Mouse (Mus musculus) gastrocnemius, adult 18-20 months (tissue): Measurements from ENCODE around the gene Itgav. TPM values are rescaled to one million over a fixed set of nuclear protein-coding genes. Genes with fewer than 3 reads are reported as not detected.
"Not testable (repeated sequence)": the region's sequence is repeated elsewhere in the genome, so short reads cannot be mapped to it uniquely, and the experiment has no call there.

ENCODE experiments used
- DNase-seq: peaks from one replicate; pipeline ENCODE4 v3.0.0; 2021; ENCODE audit warnings: low spot score
- total RNA-seq, 2 experiments: library from RNA; stranded (reverse); gene quantifications; 2 replicates each; pipeline ENCODE4 v1.2.3; 2021

The Itgav gene
- total RNA-seq, 2 experiments from 2014 or later, result 36.8 to 50.6 TPM

GRCm38 (mm10) chr2:83709896-83710524 is 14.2 kb upstream of the Itgav start:
- no peak for DNase-seq

GRCm38 (mm10) chr2:83713281-83713680 is 10.9 kb upstream of the Itgav start:
- not testable (repeated sequence) for DNase-seq

- DNase-seq, result no peak
These were observed 10.3 kb upstream of the Itgav start for GRCm38 (mm10) chr2:83713946-83714345.

- DNase-seq, result peak; percentile 73
These were observed 9.4 kb upstream of the Itgav start for GRCm38 (mm10) chr2:83714783-83715182.

- DNase-seq, result no peak
These were observed 5.9 kb upstream of the Itgav start for GRCm38 (mm10) chr2:83718341-83718740.

- DNase-seq, result no peak
These were observed 2.6 kb upstream of the Itgav start for GRCm38 (mm10) chr2:83721635-83722034.

GRCm38 (mm10) chr2:83722936-83723335 is 1.3 kb upstream of the Itgav start:
- DNase-seq, result no peak

GRCm38 (mm10) chr2:83723346-83723745 is 851 bp upstream of the Itgav start:
- DNase-seq, result no peak

GRCm38 (mm10) chr2:83724827-83725730 is 882 bp downstream of the Itgav start:
- peak; percentile 47 for DNase-seq

- DNase-seq, result no peak
These were observed 1.6 kb downstream of the Itgav start for GRCm38 (mm10) chr2:83725796-83726195.

- no peak for DNase-seq
These were observed 4.1 kb downstream of the Itgav start for GRCm38 (mm10) chr2:83728238-83728682.

- peak; percentile 88 for DNase-seq
These were observed 5.1 kb downstream of the Itgav start for GRCm38 (mm10) chr2:83729339-83729738.

GRCm38 (mm10) chr2:83732896-83733295 is 8.7 kb downstream of the Itgav start:
- no peak for DNase-seq

GRCm38 (mm10) chr2:83733981-83734393 is 9.8 kb downstream of the Itgav start:
- DNase-seq, result no peak

GRCm38 (mm10) chr2:83735276-83735675 is 11.1 kb downstream of the Itgav start:
- no peak for DNase-seq

GRCm38 (mm10) chr2:83736836-83737235 is 12.6 kb downstream of the Itgav start:
- no peak for DNase-seq

GRCm38 (mm10) chr2:83738586-83739251 is 14.5 kb downstream of the Itgav start:
- DNase-seq, result no peak

- no peak for DNase-seq
These were observed 15.4 kb downstream of the Itgav start for GRCm38 (mm10) chr2:83739461-83740124.

GRCm38 (mm10) chr2:83740601-83741031 is 16.4 kb downstream of the Itgav start:
- no peak for DNase-seq

GRCm38 (mm10) chr2:83742210-83742609 is 18.0 kb downstream of the Itgav start:
- DNase-seq, result no peak

GRCm38 (mm10) chr2:83742836-83743235 is 18.6 kb downstream of the Itgav start:
- no peak for DNase-seq
